Mouse (Mus musculus) liver, embryonic 14.5 days (tissue): Measurements from ENCODE around the gene Gale.

Experiments used
- CTCF ChIP-seq: IDR thresholded peaks from 2 replicates; pipeline ENCODE4 v1.5.1; 2016; ENCODE audit warnings: antibody characterized with exemption, low read depth, control low read depth
- EP300 ChIP-seq: IDR thresholded peaks from 2 replicates; pipeline ENCODE4 v1.6.1; 2016; ENCODE audit warnings: antibody characterized with exemption, low read depth

DNA sequence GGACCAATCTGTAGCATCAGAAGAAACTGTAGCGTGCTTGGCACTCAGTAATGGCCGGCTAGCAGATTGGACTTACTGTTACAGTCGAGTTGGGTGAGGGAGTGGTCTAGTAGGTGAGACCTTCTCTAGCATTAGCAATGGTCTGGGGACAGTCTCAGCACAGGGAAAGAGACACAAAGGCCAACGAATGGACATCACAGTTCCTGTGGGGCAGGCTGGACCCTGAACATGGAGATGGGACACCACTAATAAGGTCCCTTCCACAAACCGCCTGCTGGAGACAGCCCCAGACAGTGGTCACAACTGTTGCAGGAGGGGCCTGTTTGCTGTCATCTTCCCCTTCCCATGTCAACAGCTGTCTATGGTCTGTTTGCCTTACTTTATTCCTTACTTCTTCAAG is 1.8 kb upstream of the Gale start:
- TF ChIP-seq CTCF (no peak), EP300 (no peak)
